Mouse (Mus musculus): ENCODE data around the gene Fam20c.

DNA sequence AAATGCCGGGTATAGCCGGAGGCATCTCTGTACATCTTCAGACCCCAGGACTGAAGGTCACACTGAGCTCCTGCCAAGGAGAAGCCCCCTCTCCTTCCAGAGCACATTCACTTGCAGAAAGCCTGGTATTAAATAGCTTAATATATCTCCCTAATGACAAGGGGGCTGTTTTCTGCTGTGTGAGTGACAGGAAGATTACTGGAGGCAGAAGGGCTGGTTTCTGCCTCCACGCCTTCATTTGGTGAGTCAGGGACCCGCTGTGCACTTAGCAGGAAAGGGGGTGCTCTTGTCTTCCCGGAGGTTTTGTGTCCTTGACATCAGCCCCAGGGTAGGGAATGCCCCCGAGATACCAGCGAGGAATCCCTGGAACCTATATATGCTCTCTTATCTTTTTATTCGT is 28.9 kb downstream of the Fam20c start:
- TF ChIP-seq EP300 (IDR thresholded peaks at IDR 0.05) (no peak), CTCF (IDR thresholded peaks at IDR 0.05) (no peak)

Measured in lung, postnatal 0 days (tissue).